Mouse (Mus musculus): ENCODE results near the gene Klhl2. TPM values are rescaled to one million over a fixed set of nuclear protein-coding genes. Genes with fewer than 3 reads are reported as not detected.

Gene Klhl2
- polyA plus RNA-seq, 1 experiment: 2.5 TPM

GRCm38 (mm10) chr8:64767047-64767446 is 82.8 kb downstream of the Klhl2 start:
- no peak overlapping the region for H3K4me3 ChIP-seq (ENCODE audit: control insufficient read depth, low read depth, low read length)
- no peaks in the 10 kb centered on the region for H3K36me3 ChIP-seq (ENCODE audit: control insufficient read depth, insufficient read depth, low read length)
- TF ChIP-seq CTCF (IDR thresholded peaks at IDR 0.05; ENCODE audit: control insufficient read depth, insufficient read depth, insufficient replicate concordance, low read depth, low read length) (no peak), POLR2A (IDR thresholded peaks at IDR 0.05; ENCODE audit: control insufficient read depth, low read depth, low read length) (no peak)
- no peaks in the 10 kb centered on the region for H3K27me3 ChIP-seq (ENCODE audit: control insufficient read depth, insufficient read depth, low read length)
- no peaks in the 10 kb centered on the region for H3K4me1 ChIP-seq (ENCODE audit: control insufficient read depth, insufficient read depth, low read length)
- no peak overlapping the region for H3K27ac ChIP-seq (ENCODE audit: control insufficient read depth, insufficient read depth, low read depth, low read length)

DNA sequence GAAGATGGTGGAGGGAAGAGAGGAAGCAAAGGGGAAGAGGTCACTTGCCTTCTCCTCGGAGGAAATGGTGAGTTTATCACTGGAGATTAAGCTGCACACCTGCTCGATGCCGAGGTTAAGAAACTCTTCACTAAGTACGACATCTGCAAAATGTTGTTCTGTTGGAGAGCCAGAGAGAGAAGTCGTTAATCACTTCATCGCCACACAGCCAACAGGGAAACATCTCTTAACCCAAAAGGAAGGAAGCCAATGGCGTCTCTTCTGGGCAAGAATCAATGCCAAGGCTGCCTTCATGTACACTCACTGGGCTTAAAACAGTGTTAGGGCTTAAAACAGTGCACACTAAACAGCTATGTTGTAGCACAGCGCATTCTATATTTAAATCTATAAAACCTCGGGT is 85.7 kb downstream of the Klhl2 start:
- Histone ChIP-seq H3K36me3 (ENCODE audit: control insufficient read depth, insufficient read depth, low read length) (no peaks in the 10 kb centered on the region), H3K27me3 (ENCODE audit: control insufficient read depth, insufficient read depth, low read length) (no peaks in the 10 kb centered on the region), H3K27ac (ENCODE audit: control insufficient read depth, insufficient read depth, low read depth, low read length) (no peak overlapping the region), H3K4me1 (ENCODE audit: control insufficient read depth, insufficient read depth, low read length) (no peaks in the 10 kb centered on the region), H3K4me3 (ENCODE audit: control insufficient read depth, low read depth, low read length) (no peak overlapping the region)
- TF ChIP-seq CTCF (IDR thresholded peaks at IDR 0.05; ENCODE audit: control insufficient read depth, insufficient read depth, insufficient replicate concordance, low read depth, low read length): no peak
- TF ChIP-seq POLR2A (IDR thresholded peaks at IDR 0.05; ENCODE audit: control insufficient read depth, low read depth, low read length): no peak

- Histone ChIP-seq H3K27ac (ENCODE audit: control insufficient read depth, insufficient read depth, low read depth, low read length) (no peak overlapping the region), H3K27me3 (ENCODE audit: control insufficient read depth, insufficient read depth, low read length) (no peaks in the 10 kb centered on the region), H3K4me1 (ENCODE audit: control insufficient read depth, insufficient read depth, low read length) (no peaks in the 10 kb centered on the region), H3K36me3 (ENCODE audit: control insufficient read depth, insufficient read depth, low read length) (no peaks in the 10 kb centered on the region), H3K4me3 (ENCODE audit: control insufficient read depth, low read depth, low read length) (no peak overlapping the region)
- TF ChIP-seq CTCF (IDR thresholded peaks at IDR 0.05; ENCODE audit: control insufficient read depth, insufficient read depth, insufficient replicate concordance, low read depth, low read length) (no peak), POLR2A (IDR thresholded peaks at IDR 0.05; ENCODE audit: control insufficient read depth, low read depth, low read length) (no peak)
These were observed 87.1 kb downstream of the Klhl2 start for GRCm38 (mm10) chr8:64762751-64763150.

GRCm38 (mm10) chr8:64761430-64761829 is 88.4 kb downstream of the Klhl2 start:
- no peaks in the 10 kb centered on the region for H3K4me1 ChIP-seq (ENCODE audit: control insufficient read depth, insufficient read depth, low read length)
- H3K4me3 ChIP-seq (ENCODE audit: control insufficient read depth, low read depth, low read length): no peak overlapping the region
- no peak overlapping the region for H3K27ac ChIP-seq (ENCODE audit: control insufficient read depth, insufficient read depth, low read depth, low read length)
- H3K36me3 ChIP-seq (ENCODE audit: control insufficient read depth, insufficient read depth, low read length): no peaks in the 10 kb centered on the region
- no peaks in the 10 kb centered on the region for H3K27me3 ChIP-seq (ENCODE audit: control insufficient read depth, insufficient read depth, low read length)
- no peak for TF ChIP-seq POLR2A (IDR thresholded peaks at IDR 0.05; ENCODE audit: control insufficient read depth, low read depth, low read length)
- peak; percentile 41; the same call in 1 of the 2 replicates for TF ChIP-seq CTCF (IDR thresholded peaks at IDR 0.05; ENCODE audit: control insufficient read depth, insufficient read depth, insufficient replicate concordance, low read depth, low read length)

GRCm38 (mm10) chr8:64757956-64758355 is 91.9 kb downstream of the Klhl2 start:
- Histone ChIP-seq H3K27ac (ENCODE audit: control insufficient read depth, insufficient read depth, low read depth, low read length) (no peak overlapping the region), H3K27me3 (ENCODE audit: control insufficient read depth, insufficient read depth, low read length) (no peaks in the 10 kb centered on the region), H3K4me3 (ENCODE audit: control insufficient read depth, low read depth, low read length) (no peak overlapping the region), H3K4me1 (ENCODE audit: control insufficient read depth, insufficient read depth, low read length) (no peaks in the 10 kb centered on the region), H3K36me3 (ENCODE audit: control insufficient read depth, insufficient read depth, low read length) (no peaks in the 10 kb centered on the region)
- no peak for TF ChIP-seq CTCF (IDR thresholded peaks at IDR 0.05; ENCODE audit: control insufficient read depth, insufficient read depth, insufficient replicate concordance, low read depth, low read length)
- no peak for TF ChIP-seq POLR2A (IDR thresholded peaks at IDR 0.05; ENCODE audit: control insufficient read depth, low read depth, low read length)

DNA sequence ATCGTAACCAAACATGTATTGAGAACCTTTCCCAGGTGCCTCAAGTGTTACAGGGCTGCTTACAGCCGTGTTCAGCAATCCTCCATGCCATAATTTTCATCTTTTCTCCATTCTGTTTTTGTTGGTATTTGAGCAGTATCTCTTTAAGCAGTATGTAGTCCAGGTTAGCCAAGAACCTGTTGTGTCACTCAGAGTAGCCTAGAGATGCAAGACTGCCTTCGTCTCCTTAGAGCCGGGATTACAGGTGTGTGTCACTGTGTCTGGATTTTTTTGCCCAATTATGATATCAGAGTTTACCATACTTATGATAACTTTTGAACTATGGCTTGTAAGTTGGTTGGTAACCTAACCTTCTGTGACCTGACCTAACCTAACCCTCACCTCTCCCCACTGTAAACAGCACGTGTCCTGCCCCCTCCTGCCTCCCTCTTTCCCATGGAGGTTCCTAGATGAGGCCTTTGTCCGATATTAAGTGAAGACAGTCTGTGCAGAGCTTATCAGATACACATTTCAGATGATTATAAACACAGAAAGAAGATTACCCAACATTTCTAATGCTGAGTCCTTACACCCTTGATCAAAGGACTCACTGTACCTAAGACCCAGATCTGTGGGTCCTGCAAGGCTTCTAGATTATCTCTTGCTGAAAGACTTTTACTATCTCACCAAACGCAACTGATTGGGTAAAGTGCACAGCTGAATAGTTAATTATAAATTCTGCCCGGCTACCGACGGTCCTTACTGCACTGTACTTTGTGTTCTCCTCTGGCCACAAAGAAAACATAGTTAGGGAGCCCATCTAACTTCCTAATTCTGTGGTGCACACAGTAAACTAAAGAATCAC is 103.4 kb downstream of the Klhl2 start:
- no peak overlapping the region for H3K4me3 ChIP-seq (ENCODE audit: control insufficient read depth, low read depth, low read length)
- TF ChIP-seq POLR2A (IDR thresholded peaks at IDR 0.05; ENCODE audit: control insufficient read depth, low read depth, low read length) (no peak), CTCF (IDR thresholded peaks at IDR 0.05; ENCODE audit: control insufficient read depth, insufficient read depth, insufficient replicate concordance, low read depth, low read length) (no peak)
- no peak overlapping the region for H3K27ac ChIP-seq (ENCODE audit: control insufficient read depth, insufficient read depth, low read depth, low read length)
- no peaks in the 10 kb centered on the region for H3K36me3 ChIP-seq (ENCODE audit: control insufficient read depth, insufficient read depth, low read length)
- no peaks in the 10 kb centered on the region for H3K4me1 ChIP-seq (ENCODE audit: control insufficient read depth, insufficient read depth, low read length)
- no peaks in the 10 kb centered on the region for H3K27me3 ChIP-seq (ENCODE audit: control insufficient read depth, insufficient read depth, low read length)

GRCm38 (mm10) chr8:64740547-64741211 is 109.1 kb downstream of the Klhl2 start:
- H3K27ac ChIP-seq (ENCODE audit: control insufficient read depth, insufficient read depth, low read depth, low read length): no peak overlapping the region
- H3K27me3 ChIP-seq (ENCODE audit: control insufficient read depth, insufficient read depth, low read length): no peaks in the 10 kb centered on the region
- TF ChIP-seq POLR2A (IDR thresholded peaks at IDR 0.05; ENCODE audit: control insufficient read depth, low read depth, low read length): no peak
- H3K36me3 ChIP-seq (ENCODE audit: control insufficient read depth, insufficient read depth, low read length): no peaks in the 10 kb centered on the region
- H3K4me1 ChIP-seq (ENCODE audit: control insufficient read depth, insufficient read depth, low read length): no peaks in the 10 kb centered on the region
- no peak overlapping the region for H3K4me3 ChIP-seq (ENCODE audit: control insufficient read depth, low read depth, low read length)

All from testis, adult 2 months (tissue).